Mouse (Mus musculus) left cerebral cortex, postnatal 36 days (tissue): Measurements from ENCODE around the gene Vps37c. TPM values are rescaled to one million over a fixed set of nuclear protein-coding genes. Genes with fewer than 3 reads are reported as not detected.

Experiments
- DNase-seq, 2 experiments: peaks; one replicate each; pipeline ENCODE4 v3.0.0; 2021 to 2022; ENCODE audit warnings: low spot score in 2 of 2, mixed read lengths in 1 of 2
- intact Hi-C: fragments of 180-260 bp; cut with DNase I; formaldehyde crosslinking; loops from one replicate; pipeline ENCODE4 v1.15.1; 2025
- total RNA-seq, 2 experiments: library from RNA; stranded (reverse); gene quantifications; 2 replicates each; pipeline ENCODE4 v1.2.3; 2021

The Vps37c gene
- total RNA-seq, 2 experiments from 2014 or later: 23.0 to 23.2 TPM

- no peak for DNase-seq
- intact Hi-C loops: no loop called here
Observed at GRCm38 (mm10) chr19:10731975-10732374, 43.4 kb downstream of the Vps37c start.

DNA sequence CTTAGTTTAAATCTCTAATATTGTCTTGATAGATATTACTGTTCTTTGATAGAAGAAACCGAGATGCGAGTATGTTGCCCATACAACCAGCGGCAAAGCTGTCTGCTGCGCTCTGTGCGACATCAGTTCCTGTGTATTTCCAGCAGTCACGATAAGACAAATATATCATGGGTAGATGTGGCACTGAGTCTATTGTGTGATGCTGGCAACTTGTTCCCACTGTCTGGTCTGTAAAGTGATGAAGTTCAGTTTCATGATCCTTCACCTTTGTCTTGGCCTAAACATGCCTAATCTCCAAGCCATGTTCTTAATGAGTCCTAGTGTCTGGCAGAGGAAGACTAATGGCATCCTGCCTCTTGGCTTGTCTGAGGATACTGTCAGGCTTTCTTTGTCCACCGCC, 44.2 kb downstream of the Vps37c start:
- DNase-seq: no peak
- intact Hi-C loops: no loop called here

GRCm38 (mm10) chr19:10733501-10734127, 45.1 kb downstream of the Vps37c start:
- no peak for DNase-seq
- intact Hi-C loops: no loop called here

- no peak for DNase-seq
- intact Hi-C loops: no loop called here
Observed at GRCm38 (mm10) chr19:10734554-10734953, 46.0 kb downstream of the Vps37c start.

- DNase-seq: no peak
- intact Hi-C loops: no loop called here
Observed at GRCm38 (mm10) chr19:10735061-10735460, 46.5 kb downstream of the Vps37c start.

DNA sequence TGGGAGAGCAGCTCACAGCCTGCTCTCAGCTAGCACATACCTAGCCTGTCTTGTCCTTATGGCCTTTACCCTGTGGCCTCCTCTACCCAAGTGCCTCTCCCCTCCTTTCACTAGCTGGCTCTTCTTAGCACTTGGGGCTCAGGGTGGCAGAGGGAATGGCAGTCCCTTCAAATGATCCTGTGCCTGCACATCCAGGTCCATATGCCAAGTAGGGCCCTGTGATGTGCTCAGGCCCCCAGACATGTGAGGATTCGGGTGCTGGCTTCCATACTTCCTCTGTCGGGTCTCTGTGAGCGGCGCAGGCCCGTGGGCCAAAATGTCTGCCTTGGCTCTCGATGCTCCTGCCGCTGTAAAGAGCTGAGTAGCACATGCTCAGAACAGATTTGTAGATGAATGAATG, 47.3 kb downstream of the Vps37c start:
- intact Hi-C loops: no loop called here
- no peak for DNase-seq

DNA sequence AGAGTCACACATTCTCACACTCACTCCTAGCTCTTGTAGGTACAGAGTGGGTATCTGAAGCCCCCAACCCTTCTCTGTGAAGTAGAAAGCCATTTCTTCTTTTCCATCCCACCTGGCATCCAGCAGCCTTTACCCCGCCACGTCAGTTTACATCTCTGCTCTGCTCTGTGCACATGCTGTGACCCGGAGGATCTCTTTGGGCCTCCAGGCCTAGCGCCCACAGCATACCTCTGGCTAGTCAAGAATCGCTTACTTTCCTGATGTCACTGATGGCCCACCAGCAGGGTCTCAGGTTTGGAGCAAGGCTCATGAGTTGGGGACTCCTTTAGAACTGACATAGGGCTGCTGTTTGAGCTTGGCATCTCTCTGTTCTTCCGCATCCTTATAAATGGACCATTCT, 49.5 kb downstream of the Vps37c start:
- no peak for DNase-seq
- intact Hi-C loops: no loop called here

DNA sequence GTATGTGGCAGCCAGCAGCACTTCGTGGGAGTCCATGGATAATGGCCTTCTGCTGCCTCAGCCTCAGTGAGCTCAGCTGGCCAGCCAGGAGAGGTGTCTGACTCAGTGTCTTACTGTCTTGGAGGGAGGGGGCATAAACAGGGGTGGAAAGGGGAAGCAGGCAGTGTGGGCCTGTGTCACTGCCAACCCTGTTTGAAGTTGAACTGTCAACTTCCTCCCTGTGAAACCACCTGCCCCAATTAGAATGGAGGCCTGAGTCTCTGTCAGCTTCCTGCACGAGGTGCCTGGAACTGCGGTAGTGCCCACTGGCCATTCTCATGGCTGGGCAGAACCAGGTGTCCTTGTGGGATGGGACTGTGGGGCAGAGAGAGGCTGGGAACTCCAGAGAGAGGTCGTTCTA, 50.3 kb downstream of the Vps37c start, which contains the start of gene Cd5:
TSS of gene Cd5 (minus strand) at position 192 of the 400 bp plus-strand sequence.
- intact Hi-C loops: no loop called here
- DNase-seq: no peak

DNA sequence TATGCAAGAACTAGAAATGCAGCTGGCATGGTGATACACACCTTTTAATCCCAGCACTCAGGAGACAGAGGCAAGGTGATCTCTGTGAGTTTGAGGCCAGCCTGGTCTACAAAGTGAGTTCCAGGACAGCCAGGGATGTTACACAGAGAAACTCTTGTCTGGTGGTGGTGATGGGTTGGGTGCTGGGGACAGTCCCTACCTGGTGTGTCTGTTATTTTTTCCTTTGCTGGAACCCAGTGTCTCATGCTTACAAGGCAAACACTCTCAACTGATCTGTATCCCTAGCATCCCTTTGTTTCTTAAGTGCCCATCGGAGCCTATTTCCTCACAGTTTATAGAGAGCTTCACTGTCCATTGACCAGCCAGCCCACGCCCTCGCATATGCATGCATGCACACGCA, 51.4 kb downstream of the Vps37c start:
- intact Hi-C loops: no loop called here
- no peak for DNase-seq

DNA sequence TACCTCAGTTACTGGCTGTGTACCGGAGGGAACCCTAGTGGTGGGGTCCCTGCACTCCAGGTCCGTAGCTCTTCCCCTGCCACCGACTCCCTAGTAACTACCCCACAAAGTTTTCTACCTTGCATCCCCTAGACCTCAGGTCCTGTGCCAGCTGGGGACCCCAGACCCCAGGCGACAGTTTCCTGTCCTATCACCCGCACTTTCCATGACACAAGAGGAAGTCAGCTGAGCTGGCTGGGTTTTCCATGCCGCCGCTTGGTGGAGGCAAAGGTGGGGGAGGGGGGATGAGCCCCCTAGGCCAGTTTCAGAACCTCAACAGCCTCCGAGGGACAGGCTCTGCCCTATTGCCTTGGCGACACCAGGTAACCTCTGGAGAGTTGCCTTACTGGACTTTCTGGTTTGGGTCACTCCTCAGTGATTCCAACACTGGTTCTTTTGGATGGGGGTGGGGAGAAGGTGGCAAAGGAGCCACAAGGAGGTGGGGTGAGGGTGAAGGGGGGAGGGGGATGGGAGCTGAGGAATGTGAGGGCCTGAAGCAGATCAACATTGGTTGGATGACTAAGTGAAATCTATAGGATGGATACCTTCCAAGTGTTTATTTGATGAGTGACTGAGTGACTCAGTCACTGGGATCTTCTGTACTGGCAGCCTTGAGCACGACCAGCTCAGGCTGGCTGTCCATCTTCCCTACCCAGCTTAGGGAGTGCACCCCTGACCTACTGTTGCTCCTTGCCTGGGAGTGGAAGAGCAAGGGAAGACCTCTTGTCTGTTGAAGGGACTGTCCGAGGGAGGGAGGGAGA, 52.3 kb downstream of the Vps37c start:
- intact Hi-C loops: no loop called here
- DNase-seq: no peak

DNA sequence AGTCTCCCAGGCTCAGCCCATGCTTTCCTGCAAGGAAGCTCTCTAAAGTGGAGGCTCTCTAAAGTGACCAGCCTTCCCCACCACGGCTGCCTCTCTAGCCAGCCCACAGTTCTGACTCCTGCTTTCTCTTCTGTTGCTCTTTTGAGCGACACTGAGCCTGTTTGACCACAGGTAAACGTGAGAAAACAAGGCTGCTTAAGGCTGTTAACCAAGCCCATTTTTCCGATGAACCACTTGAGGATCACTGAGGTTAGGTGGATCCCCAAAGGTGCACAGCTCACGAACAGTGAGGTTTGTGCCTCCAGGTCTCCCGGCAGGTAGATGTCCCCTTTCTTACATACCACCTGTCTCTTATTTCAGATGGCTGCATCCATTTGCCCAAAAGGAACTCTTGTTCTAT, 53.6 kb downstream of the Vps37c start:
- intact Hi-C loops: no loop called here
- DNase-seq: no peak

GRCm38 (mm10) chr19:10742565-10742964, 54.0 kb downstream of the Vps37c start:
- intact Hi-C loops: no loop called here
- no peak for DNase-seq

DNA sequence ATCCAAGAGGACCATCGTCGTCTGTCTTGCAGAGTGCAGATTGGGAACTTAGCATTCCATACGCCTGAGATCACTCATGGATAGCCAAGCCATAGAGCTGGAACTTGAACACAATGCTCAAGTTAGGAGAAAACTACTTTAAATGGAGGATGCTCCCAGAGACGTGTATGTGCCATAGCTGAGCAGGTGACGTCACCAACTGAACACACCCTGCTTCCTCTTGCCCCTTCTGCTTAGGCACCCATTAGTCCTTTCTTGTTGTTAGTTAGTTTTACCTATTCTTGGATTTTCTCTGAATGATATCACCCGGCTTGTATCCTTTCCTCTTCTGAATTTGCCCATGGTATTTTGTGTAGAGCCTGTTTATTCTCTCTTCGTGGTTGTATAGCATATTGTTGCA, 58.6 kb downstream of the Vps37c start:
- DNase-seq: no peak
- intact Hi-C loops: no loop called here

DNA sequence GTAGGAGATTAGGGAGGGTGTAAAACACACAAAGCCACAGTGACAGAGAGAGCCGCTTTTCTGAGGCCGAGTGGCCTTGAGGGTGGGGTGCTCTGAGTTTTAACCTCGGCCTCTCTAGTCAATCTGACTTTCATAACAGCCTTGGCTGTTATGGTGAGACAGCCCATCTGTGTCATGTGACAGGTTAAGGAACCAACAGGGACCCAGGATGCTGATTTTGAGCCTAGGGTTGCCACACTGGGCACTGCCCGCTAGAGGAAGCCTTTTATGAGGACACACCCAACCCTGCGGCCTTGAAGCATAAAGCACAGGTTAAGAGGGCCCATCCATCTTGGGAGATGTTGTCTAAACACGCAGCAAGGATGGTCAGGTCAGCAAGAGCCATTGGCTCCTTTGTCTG, 59.2 kb downstream of the Vps37c start:
- DNase-seq: no peak
- intact Hi-C loops: no loop called here

- intact Hi-C loops: no loop called here
- DNase-seq: no peak
Observed at GRCm38 (mm10) chr19:10748401-10749102, 60.0 kb downstream of the Vps37c start.

DNA sequence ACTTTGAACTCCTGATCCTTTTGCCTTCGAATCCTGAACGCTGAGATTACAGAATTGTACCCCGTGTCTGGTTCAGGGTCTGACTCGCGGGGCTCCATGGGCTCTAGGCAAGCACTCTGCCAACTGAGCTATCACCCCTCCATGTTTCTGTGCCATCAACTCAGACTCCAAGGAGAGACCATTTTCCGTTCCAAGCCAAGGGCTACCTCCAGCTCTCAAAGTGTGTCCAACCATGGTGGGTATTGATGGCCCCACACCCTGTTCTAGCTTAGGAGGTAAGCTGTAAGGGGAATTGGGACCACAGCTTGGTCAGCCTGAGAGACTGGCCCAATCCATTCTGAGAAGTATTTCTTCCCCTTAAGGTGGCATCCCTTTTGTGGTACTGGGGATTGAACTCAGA, 60.8 kb downstream of the Vps37c start:
- DNase-seq: no peak
- intact Hi-C loops: no loop called here

GRCm38 (mm10) chr19:10750161-10750560, 61.6 kb downstream of the Vps37c start:
- intact Hi-C loops: no loop called here
- DNase-seq: no peak

GRCm38 (mm10) chr19:10751607-10752006, 63.1 kb downstream of the Vps37c start:
- intact Hi-C loops: no loop called here
- no peak for DNase-seq

- intact Hi-C loops: no loop called here
- no peak for DNase-seq
Observed at GRCm38 (mm10) chr19:10752106-10752505, 63.6 kb downstream of the Vps37c start.

- DNase-seq: no peak
- intact Hi-C loops: no loop called here
Observed at GRCm38 (mm10) chr19:10752646-10753045, 64.1 kb downstream of the Vps37c start.

GRCm38 (mm10) chr19:10757125-10757524, 68.6 kb downstream of the Vps37c start:
- intact Hi-C loops: no loop called here
- no peak for DNase-seq
